Mouse (Mus musculus): ENCODE results near the gene Ube2j2. TPM values are rescaled to one million over a fixed set of nuclear protein-coding genes. Genes with fewer than 3 reads are reported as not detected.

Gene Ube2j2
- polyA plus RNA-seq, 1 experiment from 2014 or later: 142 TPM

- Histone ChIP-seq H3K4me2 (replicated peaks; ENCODE audit: low read depth, low read length) (no peak overlapping the region), H3K36me3 (ENCODE audit: control insufficient read depth, insufficient read depth, low read length) (peaks cover 27% of the 10 kb centered on the region), H3K27ac (ENCODE audit: low read depth, low read length) (no peak overlapping the region), H3K9me3 (ENCODE audit: control insufficient read depth, low read length) (no peaks in the 10 kb centered on the region), H3K9ac (ENCODE audit: low read depth, low read length) (no peak overlapping the region), H3K4me3 (ENCODE audit: low read depth, low read length) (no peak overlapping the region), H3K27me3 (ENCODE audit: control insufficient read depth, insufficient read depth, low read length) (no peaks in the 10 kb centered on the region), H3K4me1 (replicated peaks; ENCODE audit: control insufficient read depth, insufficient read depth, low read length) (no peaks in the 10 kb centered on the region)
- 96% methylated on average over 13 of the region's 13 CpGs for WGBS
- ATAC-seq (ENCODE audit: low FRiP score) (no peak), DNase-seq (ENCODE audit: low spot score) (no peak)
These were observed 40.4 kb upstream of the Ube2j2 start for GRCm38 (mm10) chr4:155903246-155903645.

GRCm38 (mm10) chr4:155904318-155905102 lies 39.1 kb upstream of the Ube2j2 start:
- Histone ChIP-seq H3K36me3 (ENCODE audit: control insufficient read depth, insufficient read depth, low read length) (peaks cover 23% of the 10 kb centered on the region), H3K4me3 (ENCODE audit: low read depth, low read length) (no peak overlapping the region), H3K9me3 (ENCODE audit: control insufficient read depth, low read length) (no peaks in the 10 kb centered on the region), H3K27me3 (ENCODE audit: control insufficient read depth, insufficient read depth, low read length) (no peaks in the 10 kb centered on the region), H3K9ac (ENCODE audit: low read depth, low read length) (no peak overlapping the region), H3K27ac (ENCODE audit: low read depth, low read length) (no peak overlapping the region), H3K4me2 (replicated peaks; ENCODE audit: low read depth, low read length) (no peak overlapping the region), H3K4me1 (replicated peaks; ENCODE audit: control insufficient read depth, insufficient read depth, low read length) (no peaks in the 10 kb centered on the region)
- ATAC-seq (ENCODE audit: low FRiP score) (no peak), DNase-seq (ENCODE audit: low spot score) (peak; percentile 34)
- WGBS: 91% methylated on average over 13 of the region's 13 CpGs

- no peak overlapping the region for H3K4me3 ChIP-seq (ENCODE audit: low read depth, low read length)
- no peaks in the 10 kb centered on the region for H3K27me3 ChIP-seq (ENCODE audit: control insufficient read depth, insufficient read depth, low read length)
- H3K36me3 ChIP-seq (ENCODE audit: control insufficient read depth, insufficient read depth, low read length): peaks cover 23% of the 10 kb centered on the region
- no peaks in the 10 kb centered on the region for H3K9me3 ChIP-seq (ENCODE audit: control insufficient read depth, low read length)
- ATAC-seq (ENCODE audit: low FRiP score) (no peak), DNase-seq (ENCODE audit: low spot score) (no peak)
- no peaks in the 10 kb centered on the region for H3K4me1 ChIP-seq (replicated peaks; ENCODE audit: control insufficient read depth, insufficient read depth, low read length)
- no peak overlapping the region for H3K4me2 ChIP-seq (replicated peaks; ENCODE audit: low read depth, low read length)
- no peak overlapping the region for H3K27ac ChIP-seq (ENCODE audit: low read depth, low read length)
- 89% methylated on average over 13 of the region's 13 CpGs for WGBS
- H3K9ac ChIP-seq (ENCODE audit: low read depth, low read length): no peak overlapping the region
These were observed 38.0 kb upstream of the Ube2j2 start for GRCm38 (mm10) chr4:155905634-155906033.

GRCm38 (mm10) chr4:155906125-155906524 lies 37.5 kb upstream of the Ube2j2 start:
- peaks cover 23% of the 10 kb centered on the region for H3K36me3 ChIP-seq (ENCODE audit: control insufficient read depth, insufficient read depth, low read length)
- no peak overlapping the region for H3K4me2 ChIP-seq (replicated peaks; ENCODE audit: low read depth, low read length)
- no peaks in the 10 kb centered on the region for H3K27me3 ChIP-seq (ENCODE audit: control insufficient read depth, insufficient read depth, low read length)
- no peaks in the 10 kb centered on the region for H3K9me3 ChIP-seq (ENCODE audit: control insufficient read depth, low read length)
- DNase-seq (ENCODE audit: low spot score) (no peak), ATAC-seq (ENCODE audit: low FRiP score) (no peak)
- H3K27ac ChIP-seq (ENCODE audit: low read depth, low read length): no peak overlapping the region
- WGBS: 87% methylated on average over 9 of the region's 9 CpGs
- H3K4me1 ChIP-seq (replicated peaks; ENCODE audit: control insufficient read depth, insufficient read depth, low read length): no peaks in the 10 kb centered on the region
- no peak overlapping the region for H3K4me3 ChIP-seq (ENCODE audit: low read depth, low read length)
- no peak overlapping the region for H3K9ac ChIP-seq (ENCODE audit: low read depth, low read length)

- H3K4me3 ChIP-seq (ENCODE audit: low read depth, low read length): no peak overlapping the region
- WGBS: 87% methylated on average over 11 of the region's 11 CpGs
These were observed 36.6 kb upstream of the Ube2j2 start for GRCm38 (mm10) chr4:155907003-155907402.

GRCm38 (mm10) chr4:155908281-155908680 lies 35.4 kb upstream of the Ube2j2 start:
- Histone ChIP-seq H3K27me3 (ENCODE audit: control insufficient read depth, insufficient read depth, low read length) (no peaks in the 10 kb centered on the region), H3K4me3 (ENCODE audit: low read depth, low read length) (no peak overlapping the region), H3K9ac (ENCODE audit: low read depth, low read length) (no peak overlapping the region), H3K4me2 (replicated peaks; ENCODE audit: low read depth, low read length) (no peak overlapping the region), H3K36me3 (ENCODE audit: control insufficient read depth, insufficient read depth, low read length) (peaks cover 9% of the 10 kb centered on the region), H3K27ac (ENCODE audit: low read depth, low read length) (no peak overlapping the region), H3K4me1 (replicated peaks; ENCODE audit: control insufficient read depth, insufficient read depth, low read length) (no peaks in the 10 kb centered on the region), H3K9me3 (ENCODE audit: control insufficient read depth, low read length) (no peaks in the 10 kb centered on the region)
- WGBS: 71% methylated on average over 7 of the region's 7 CpGs
- ATAC-seq (ENCODE audit: low FRiP score) (no peak), DNase-seq (ENCODE audit: low spot score) (no peak)

More at GRCm38 (mm10) chr4:155907003-155907402, 36.6 kb upstream of the Ube2j2 start:
- H3K4me1 ChIP-seq (replicated peaks; ENCODE audit: control insufficient read depth, insufficient read depth, low read length): no peaks in the 10 kb centered on the region
- no peak overlapping the region for H3K9ac ChIP-seq (ENCODE audit: low read depth, low read length)
- H3K27me3 ChIP-seq (ENCODE audit: control insufficient read depth, insufficient read depth, low read length): no peaks in the 10 kb centered on the region
- H3K36me3 ChIP-seq (ENCODE audit: control insufficient read depth, insufficient read depth, low read length): peaks cover 20% of the 10 kb centered on the region
- ATAC-seq (ENCODE audit: low FRiP score) (no peak), DNase-seq (ENCODE audit: low spot score) (no peak)
- H3K27ac ChIP-seq (ENCODE audit: low read depth, low read length): no peak overlapping the region
- no peak overlapping the region for H3K4me2 ChIP-seq (replicated peaks; ENCODE audit: low read depth, low read length)
- no peaks in the 10 kb centered on the region for H3K9me3 ChIP-seq (ENCODE audit: control insufficient read depth, low read length)

GRCm38 (mm10) chr4:155908751-155909150 lies 34.9 kb upstream of the Ube2j2 start:
- Histone ChIP-seq H3K27me3 (ENCODE audit: control insufficient read depth, insufficient read depth, low read length) (no peaks in the 10 kb centered on the region), H3K4me1 (replicated peaks; ENCODE audit: control insufficient read depth, insufficient read depth, low read length) (no peaks in the 10 kb centered on the region), H3K4me3 (ENCODE audit: low read depth, low read length) (no peak overlapping the region), H3K27ac (ENCODE audit: low read depth, low read length) (no peak overlapping the region), H3K36me3 (ENCODE audit: control insufficient read depth, insufficient read depth, low read length) (peaks cover 6% of the 10 kb centered on the region), H3K9ac (ENCODE audit: low read depth, low read length) (no peak overlapping the region), H3K9me3 (ENCODE audit: control insufficient read depth, low read length) (no peaks in the 10 kb centered on the region), H3K4me2 (replicated peaks; ENCODE audit: low read depth, low read length) (no peak overlapping the region)
- WGBS: 86% methylated on average over 4 of the region's 4 CpGs
- DNase-seq (ENCODE audit: low spot score) (no peak), ATAC-seq (ENCODE audit: low FRiP score) (no peak)

- ATAC-seq (ENCODE audit: low FRiP score) (no peak), DNase-seq (ENCODE audit: low spot score) (no peak)
- Histone ChIP-seq H3K4me2 (replicated peaks; ENCODE audit: low read depth, low read length) (no peak overlapping the region), H3K4me3 (ENCODE audit: low read depth, low read length) (no peak overlapping the region), H3K4me1 (replicated peaks; ENCODE audit: control insufficient read depth, insufficient read depth, low read length) (no peaks in the 10 kb centered on the region), H3K27me3 (ENCODE audit: control insufficient read depth, insufficient read depth, low read length) (no peaks in the 10 kb centered on the region), H3K9ac (ENCODE audit: low read depth, low read length) (no peak overlapping the region), H3K36me3 (ENCODE audit: control insufficient read depth, insufficient read depth, low read length) (no peaks in the 10 kb centered on the region), H3K9me3 (ENCODE audit: control insufficient read depth, low read length) (no peaks in the 10 kb centered on the region), H3K27ac (ENCODE audit: low read depth, low read length) (no peak overlapping the region)
- 54% methylated on average over 1 of the region's 1 CpGs for WGBS
These were observed 11.6 kb upstream of the Ube2j2 start for GRCm38 (mm10) chr4:155932031-155932430.

- H3K9me3 ChIP-seq (ENCODE audit: control insufficient read depth, low read length): no peaks in the 10 kb centered on the region
- 2% methylated on average over 16 of the region's 17 CpGs for WGBS
- H3K36me3 ChIP-seq (ENCODE audit: control insufficient read depth, insufficient read depth, low read length): no peaks in the 10 kb centered on the region; the same call in 1 of the 2 replicates
- H3K4me1 ChIP-seq (replicated peaks; ENCODE audit: control insufficient read depth, insufficient read depth, low read length): peaks cover 4% of the 10 kb centered on the region; the same call in 1 of the 2 replicates
- peak overlapping the region; percentile 99 for H3K4me3 ChIP-seq (ENCODE audit: low read depth, low read length)
- peak overlapping the region; percentile 91 for H3K9ac ChIP-seq (ENCODE audit: low read depth, low read length)
- no peak for DNase-seq (ENCODE audit: low spot score)
- H3K27me3 ChIP-seq (ENCODE audit: control insufficient read depth, insufficient read depth, low read length): no peaks in the 10 kb centered on the region
- H3K27ac ChIP-seq (ENCODE audit: low read depth, low read length): peak overlapping the region; percentile 70
- peak; percentile 63 for ATAC-seq (ENCODE audit: low FRiP score)
- H3K4me2 ChIP-seq (replicated peaks; ENCODE audit: low read depth, low read length): peak overlapping the region; percentile 89
These were observed 580 bp upstream of the Ube2j2 start for GRCm38 (mm10) chr4:155943049-155943452.
